ENCODE assay signal across 9 mouse cellular contexts in the genomic region with DNA sequence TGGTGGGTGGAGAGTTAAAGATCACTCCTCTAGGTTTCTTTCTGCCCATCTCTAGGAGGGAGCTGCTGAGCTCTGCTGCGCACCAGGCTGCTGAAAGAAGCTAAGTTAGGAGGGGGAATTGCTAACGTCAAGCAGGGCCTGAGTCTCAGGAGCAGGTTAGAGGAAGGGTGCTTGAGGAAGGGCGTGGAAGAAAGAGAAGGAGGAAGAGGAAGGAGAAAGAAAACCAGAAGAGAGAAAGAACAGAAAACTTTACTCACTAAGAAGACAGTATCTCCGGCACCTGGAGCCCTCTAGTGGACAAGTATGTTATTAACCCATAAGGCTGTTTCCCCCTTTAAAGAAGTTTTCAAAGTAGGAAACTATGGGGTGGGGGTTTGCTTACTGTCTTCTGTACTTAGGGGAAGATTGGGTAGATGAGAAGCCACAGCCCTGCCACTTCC. TPM values are rescaled to one million over a fixed set of nuclear protein-coding genes. Genes with fewer than 3 reads are reported as not detected.
DNase-seq lines count a peak whose midpoint lies in the region; ATAC-seq lines count a peak whose summit lies in the region.
"Had no signal": no experiment of that assay in that cellular context is flagged by ENCODE, and none has a peak within 500 bp of the region (broad histone marks: within the 10 kb centered on the region; RNA-seq: fewer than 3 reads in every experiment).

No protein-coding gene starts in this region.

- H3K4me1 ChIP-seq in forebrain, embryonic 13.5 days = no peaks in the 10 kb centered on the region
- no peaks in the 10 kb centered on the region for H3K4me1 ChIP-seq in forebrain, embryonic 10.5 days
- no peaks in the 10 kb centered on the region for H3K4me1 ChIP-seq in embryonic facial prominence, embryonic 11.5 days (ENCODE audit: control insufficient read depth, insufficient read depth, low read length)
- H3K4me1 ChIP-seq in intestine, embryonic 16.5 days (ENCODE audit: control insufficient read depth, insufficient read depth, low read length) = no peaks in the 10 kb centered on the region
- H3K4me1 ChIP-seq: limb, embryonic 15.5 days had no signal

- ATAC-seq in forebrain, embryonic 13.5 days = peak; percentile 55
- no peak for ATAC-seq in embryonic facial prominence, embryonic 11.5 days (replicated peaks; ENCODE audit: insufficient number of reproducible peaks, low FRiP score, low TSS enrichment, low read depth)
- peak; percentile 59 for ATAC-seq in intestine, embryonic 16.5 days
- peak; percentile 77 for ATAC-seq in megakaryocyte-erythroid progenitor cell, adult 5-6 weeks (replicated peaks; ENCODE audit: low FRiP score, low TSS enrichment, poor library complexity, severe bottlenecking)

- H3K4me2 ChIP-seq in forebrain, embryonic 13.5 days = no peak overlapping the region
- no peak overlapping the region for H3K4me2 ChIP-seq in embryonic facial prominence, embryonic 11.5 days (ENCODE audit: low read depth, low read length)
- no peak overlapping the region for H3K4me2 ChIP-seq in intestine, embryonic 16.5 days (ENCODE audit: low read depth, low read length)
- H3K4me2 ChIP-seq: limb, embryonic 15.5 days had no signal

- H3K27me3 ChIP-seq in forebrain, embryonic 13.5 days = no peaks in the 10 kb centered on the region
- no peaks in the 10 kb centered on the region for H3K27me3 ChIP-seq in forebrain, embryonic 10.5 days (ENCODE audit: poor library complexity, severe bottlenecking)
- no peaks in the 10 kb centered on the region for H3K27me3 ChIP-seq in embryonic facial prominence, embryonic 11.5 days (ENCODE audit: control insufficient read depth, insufficient read depth, low read length)
- no peaks in the 10 kb centered on the region for H3K27me3 ChIP-seq in intestine, embryonic 16.5 days (replicated peaks; ENCODE audit: control insufficient read depth, insufficient read depth, low read length)
- H3K27me3 ChIP-seq: limb, embryonic 15.5 days had no signal

- H3K36me3 ChIP-seq in forebrain, embryonic 13.5 days (ENCODE audit: poor library complexity, severe bottlenecking) = peaks cover 46% of the 10 kb centered on the region
- peaks cover 36% of the 10 kb centered on the region for H3K36me3 ChIP-seq in forebrain, embryonic 10.5 days (replicated peaks)
- no peaks in the 10 kb centered on the region for H3K36me3 ChIP-seq in embryonic facial prominence, embryonic 11.5 days (replicated peaks; ENCODE audit: control insufficient read depth, insufficient read depth, low read depth, low read length)
- H3K36me3 ChIP-seq in intestine, embryonic 16.5 days (ENCODE audit: control insufficient read depth, insufficient read depth, low read length) = peaks cover 4% of the 10 kb centered on the region

- H3K4me3 ChIP-seq in forebrain, embryonic 13.5 days = no peak overlapping the region
- H3K4me3 ChIP-seq in forebrain, embryonic 10.5 days = no peak overlapping the region
- H3K4me3 ChIP-seq in embryonic facial prominence, embryonic 11.5 days (ENCODE audit: low read depth, low read length) = no peak overlapping the region
- no peak overlapping the region for H3K4me3 ChIP-seq in intestine, embryonic 16.5 days (ENCODE audit: low read length)
- H3K4me3 ChIP-seq: limb, embryonic 15.5 days had no signal

- no peak overlapping the region for H3K27ac ChIP-seq in forebrain, embryonic 13.5 days
- H3K27ac ChIP-seq in forebrain, embryonic 10.5 days = no peak overlapping the region
- H3K27ac ChIP-seq in embryonic facial prominence, embryonic 11.5 days (replicated peaks; ENCODE audit: low read depth, low read length) = no peak overlapping the region
- no peak overlapping the region for H3K27ac ChIP-seq in intestine, embryonic 16.5 days (ENCODE audit: low read length)
- H3K27ac ChIP-seq: limb, embryonic 15.5 days had no signal

- no peak for DNase-seq in forebrain, embryonic 10.5 days (ENCODE audit: extremely low spot score, low spot score)
- peak; percentile 82 for DNase-seq in CD4-positive, CD25-positive, alpha-beta regulatory T cell, adult 2 months (ENCODE audit: low read depth, low spot score)
- peak; percentile 59 for DNase-seq in embryonic facial prominence, embryonic 11.5 days (ENCODE audit: low spot score)
- peak; percentile 34 to 39 for DNase-seq in thymus, postnatal 36 days
- no peak for DNase-seq in cerebellum, postnatal 25 days

- no peak overlapping the region for H3K9ac ChIP-seq in forebrain, embryonic 13.5 days
- H3K9ac ChIP-seq in embryonic facial prominence, embryonic 11.5 days (replicated peaks; ENCODE audit: low read length) = no peak overlapping the region
- no peak overlapping the region for H3K9ac ChIP-seq in intestine, embryonic 16.5 days (ENCODE audit: low read depth, low read length)
- H3K9ac ChIP-seq: limb, embryonic 15.5 days had no signal

- H3K9me3 ChIP-seq in forebrain, embryonic 13.5 days (replicated peaks) = no peaks in the 10 kb centered on the region
- H3K9me3 ChIP-seq in forebrain, embryonic 10.5 days = no peaks in the 10 kb centered on the region
- H3K9me3 ChIP-seq in embryonic facial prominence, embryonic 11.5 days (replicated peaks; ENCODE audit: control insufficient read depth, low read length) = no peaks in the 10 kb centered on the region
- H3K9me3 ChIP-seq in intestine, embryonic 16.5 days (ENCODE audit: control insufficient read depth, low read length) = no peaks in the 10 kb centered on the region
- H3K9me3 ChIP-seq: limb, embryonic 15.5 days had no signal

- WGBS in forebrain, embryonic 13.5 days = 26% methylated on average over 4 of the region's 4 CpGs
- 19% methylated on average over 4 of the region's 4 CpGs for WGBS in forebrain, embryonic 10.5 days
- 28% methylated on average over 4 of the region's 4 CpGs for WGBS in embryonic facial prominence, embryonic 11.5 days
- WGBS in intestine, embryonic 16.5 days = 19% methylated on average over 4 of the region's 4 CpGs

RNA-seq across cellular contexts. Expression of gene Oxct1, which starts 16.9 kb away (rescaled TPM):
- 231 and 249 TPM in 2 replicates for polyA plus RNA-seq in forebrain, embryonic 13.5 days (2015; fragmentation: Nextera tagmentation; extraction: Ambion mirVana)
- polyA plus RNA-seq in forebrain, embryonic 10.5 days (2016; fragmentation: Nextera tagmentation; extraction: Ambion mirVana) = 125 and 128 TPM in 2 replicates
- 191 and 215 TPM in 2 replicates for polyA plus RNA-seq in embryonic facial prominence, embryonic 11.5 days (2014; fragmentation: Nextera tagmentation; extraction: Ambion mirVana)
- polyA plus RNA-seq in intestine, embryonic 16.5 days (2015; fragmentation: Nextera tagmentation; extraction: Ambion mirVana) = 184 and 212 TPM in 2 replicates
- 51.3 and 65.2 TPM in 2 replicates for total RNA-seq in megakaryocyte-erythroid progenitor cell, adult 5-6 weeks (2014; fragmentation: Nextera tagmentation)
- total RNA-seq in megakaryocyte-erythroid progenitor cell, adult 5-6 weeks (2017) = 158 and 217 TPM in 2 replicates

RNA-seq across cellular contexts. Expression of gene AW549877, which starts 47.5 kb away (rescaled TPM):
- polyA plus RNA-seq in forebrain, embryonic 13.5 days (2015; fragmentation: Nextera tagmentation; extraction: Ambion mirVana) = 36.6 and 40.4 TPM in 2 replicates
- 37.5 and 38.1 TPM in 2 replicates for polyA plus RNA-seq in forebrain, embryonic 10.5 days (2016; fragmentation: Nextera tagmentation; extraction: Ambion mirVana)
- polyA plus RNA-seq in embryonic facial prominence, embryonic 11.5 days (2014; fragmentation: Nextera tagmentation; extraction: Ambion mirVana) = 51.8 and 54.6 TPM in 2 replicates
- polyA plus RNA-seq in intestine, embryonic 16.5 days (2015; fragmentation: Nextera tagmentation; extraction: Ambion mirVana) = 26.6 and 33.2 TPM in 2 replicates
- total RNA-seq in megakaryocyte-erythroid progenitor cell, adult 5-6 weeks (2014; fragmentation: Nextera tagmentation) = 14.5 and 22.5 TPM in 2 replicates
- total RNA-seq in megakaryocyte-erythroid progenitor cell, adult 5-6 weeks (2017) = 8.2 and 14.3 TPM in 2 replicates

Comparison
In these comparisons a context has a peak if more than half of its experiments do, and no peak if none do; other contexts are left out.
1. DNase-seq: peak in CD4-positive, CD25-positive, alpha-beta regulatory T cell, adult 2 months (single experiment), embryonic facial prominence, embryonic 11.5 days (single experiment) and thymus, postnatal 36 days (2 of 2); none in forebrain, embryonic 10.5 days (single experiment) and cerebellum, postnatal 25 days (0 of 2).